In the genomic region with DNA sequence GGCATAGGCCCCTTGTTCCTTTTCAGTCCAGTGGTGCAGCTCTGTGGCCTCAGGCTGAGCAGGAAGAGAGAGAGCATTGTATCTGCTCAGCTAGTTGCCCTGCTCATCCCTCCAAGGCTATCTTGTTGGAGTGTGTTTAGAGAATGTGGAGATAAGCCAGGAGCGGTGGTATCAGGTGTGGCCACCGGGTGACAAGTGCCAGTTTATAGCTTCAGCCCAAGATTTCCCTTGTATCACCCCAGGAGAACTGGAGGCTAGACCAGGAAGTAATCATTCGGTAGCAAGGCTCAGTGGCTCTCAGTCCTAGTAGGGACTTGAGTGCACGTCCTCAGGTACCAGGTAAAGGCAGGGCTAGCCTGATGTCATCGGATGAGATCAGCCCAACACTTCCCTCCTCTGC, we compare ENCODE assay signal across 17 mouse cellular contexts. TPM values are rescaled to one million over a fixed set of nuclear protein-coding genes. Genes with fewer than 3 reads are reported as not detected.
DNase-seq lines count a peak whose midpoint lies in the region; ATAC-seq and TF ChIP-seq lines count a peak whose summit lies in the region.
"Had no signal": no experiment of that assay in that cellular context is flagged by ENCODE, and none has a peak within 500 bp of the region (broad histone marks: within the 10 kb centered on the region; RNA-seq: fewer than 3 reads in every experiment).

No protein-coding gene starts in this region.

- peaks cover 11% of the 10 kb centered on the region for H3K36me3 ChIP-seq in liver, embryonic 14.5 days (replicated peaks; ENCODE audit: control insufficient read depth, insufficient read depth, low read depth)
- H3K36me3 ChIP-seq: forebrain, embryonic 15.5 days had no signal

- no peaks in the 10 kb centered on the region for H3K27me3 ChIP-seq in liver, embryonic 14.5 days (ENCODE audit: control insufficient read depth, insufficient read depth, low read length)
- H3K27me3 ChIP-seq: embryonic facial prominence, embryonic 12.5 days; forebrain, embryonic 15.5 days had no signal

- no peak for TF ChIP-seq CTCF in liver, embryonic 14.5 days (IDR thresholded peaks at IDR 0.05; ENCODE audit: low read depth)

- H3K4me1 ChIP-seq in liver, embryonic 14.5 days (replicated peaks; ENCODE audit: control insufficient read depth in 2 of 2, insufficient read depth in 2 of 2, low read length in 1 of 2): peaks cover 52 to 62% of the 10 kb centered on the region in 2 experiments
- H3K4me1 ChIP-seq: embryonic facial prominence, embryonic 12.5 days; forebrain, embryonic 15.5 days had no signal

- peak overlapping the region; percentile 78 for H3K4me2 ChIP-seq in liver, embryonic 14.5 days (ENCODE audit: low read depth)
- H3K4me2 ChIP-seq: embryonic facial prominence, embryonic 12.5 days; forebrain, embryonic 15.5 days had no signal

- peak; percentile 74 for ATAC-seq in common myeloid progenitor, adult 5-6 weeks (replicated peaks; ENCODE audit: low read depth, poor library complexity, severe bottlenecking)
- peak; percentile 86 for ATAC-seq in liver, embryonic 14.5 days (ENCODE audit: insufficient read depth)
- ATAC-seq: CD4-positive, CD25-positive, alpha-beta regulatory T cell, adult 4 months; forebrain, embryonic 15.5 days; hindbrain, postnatal 0 days had no signal

- peak; percentile 63 for DNase-seq in spleen, adult 12 weeks (ENCODE audit: low spot score)
- no peak for DNase-seq in spleen, adult 18-20 months
- peak; percentile 88 to 90 (median 89) for DNase-seq in liver, embryonic 14.5 days (ENCODE audit: low read depth in 3 of 3, low spot score in 3 of 3)
- DNase-seq in spleen, postnatal 4 days (ENCODE audit: low spot score in 2 of 2): peak; percentile 67 to 74
- no peak for DNase-seq in layer of hippocampus, postnatal 36 days
- DNase-seq in right cerebral cortex, postnatal 25 days: no peak
- no peak for DNase-seq in left cerebral cortex, adult 8-10 months (ENCODE audit: low spot score in 2 of 2)
- DNase-seq: adrenal gland, postnatal 14 days; cerebellum, adult 9-11 months; gastrocnemius, postnatal 14 days; thymus, adult 18-20 months had no signal

- H3K9ac ChIP-seq in liver, embryonic 14.5 days (replicated peaks): peak overlapping the region; percentile 96
- H3K9ac ChIP-seq: embryonic facial prominence, embryonic 12.5 days; forebrain, embryonic 15.5 days had no signal

- peak; percentile 98 for TF ChIP-seq EP300 in liver, embryonic 14.5 days (IDR thresholded peaks at IDR 0.05; ENCODE audit: low read depth)

- H3K27ac ChIP-seq in liver, embryonic 14.5 days: peak overlapping the region; percentile 96
- H3K27ac ChIP-seq: embryonic facial prominence, embryonic 12.5 days; forebrain, embryonic 15.5 days; hindbrain, postnatal 0 days; kidney, postnatal 0 days had no signal

- H3K4me3 ChIP-seq in liver, embryonic 14.5 days (ENCODE audit: insufficient read depth in 1 of 2, low read depth in 2 of 2, low read length in 2 of 2): peak overlapping the region; percentile 83 to 94
- H3K4me3 ChIP-seq: embryonic facial prominence, embryonic 12.5 days; forebrain, embryonic 15.5 days had no signal

- 18% methylated on average over 5 of the region's 5 CpGs for WGBS in liver, embryonic 14.5 days (ENCODE audit: insufficient replicate concordance)

- no peaks in the 10 kb centered on the region for H3K9me3 ChIP-seq in liver, embryonic 14.5 days (ENCODE audit: control insufficient read depth, low read length)
- H3K9me3 ChIP-seq: embryonic facial prominence, embryonic 12.5 days; forebrain, embryonic 15.5 days had no signal

RNA-seq across cellular contexts. Expression of gene Max, which starts 52.8 kb away (rescaled TPM):
- 89.2 and 110 TPM in 2 replicates for total RNA-seq in common myeloid progenitor, adult 5-6 weeks (2017)
- polyA plus RNA-seq in liver, embryonic 14.5 days (2012; rRNA removed): 20.5 and 27.5 TPM in 2 replicates
- polyA plus RNA-seq in liver, embryonic 14.5 days (2014; fragmentation: Nextera tagmentation; extraction: Ambion mirVana): 26.2 and 26.8 TPM in 2 replicates
- total RNA-seq in layer of hippocampus, postnatal 36 days (2021): 10 to 100 TPM; 72.0 to 76.5 TPM
- total RNA-seq in left cerebral cortex, adult 8-10 months (2022): 10 to 100 TPM; 77.6 to 91.1 (median 82.8) TPM

Comparison
In these comparisons a context has a peak if more than half of its experiments do, and no peak if none do; other contexts are left out.
1. DNase-seq: peak in spleen, adult 12 weeks (single experiment), liver, embryonic 14.5 days (3 of 3) and spleen, postnatal 4 days (2 of 2); none in spleen, adult 18-20 months (0 of 2), layer of hippocampus, postnatal 36 days (0 of 2), right cerebral cortex, postnatal 25 days (single experiment) and left cerebral cortex, adult 8-10 months (0 of 2).